Mouse (Mus musculus) limb, embryonic 14.5 days (tissue): Measurements from ENCODE around the gene Tnfrsf1b. TPM values are rescaled to one million over a fixed set of nuclear protein-coding genes. Genes with fewer than 3 reads are reported as not detected.

Source experiments
- ATAC-seq: fragments of 200-750 bp; cut with Nextera tagmentation; 2 replicates; pipeline ENCODE4 v1.8.0; 2017; ENCODE audit warnings: low read depth, moderate number of reproducible peaks, moderate TSS enrichment; ENCODE audit not compliant: low FRiP score
- DNase-seq: peaks from one replicate; pipeline ENCODE4 v3.0.0-alpha.2; 2015; ENCODE audit warnings: low spot score
- H3K27ac ChIP-seq: fragments of 300-500 bp; sonication (generic); replicated peaks from 2 replicates; pipeline ENCODE4 v1.5.1; 2014; ENCODE audit warnings: low read depth, mild to moderate bottlenecking, low read length, moderate library complexity, mixed read lengths
- H3K27me3 ChIP-seq: fragments of 300-500 bp; sonication (generic); 2 replicates; pipeline ENCODE4 v1.6.1; 2014; ENCODE audit warnings: low read length, mixed read lengths; ENCODE audit not compliant: control insufficient read depth, insufficient read depth
- H3K36me3 ChIP-seq: fragments of 300-500 bp; sonication (generic); 2 replicates; pipeline ENCODE4 v1.6.1; 2014; ENCODE audit warnings: mild to moderate bottlenecking, low read length, moderate library complexity, mixed read lengths; ENCODE audit not compliant: control insufficient read depth, insufficient read depth
- H3K4me1 ChIP-seq: fragments of 300-500 bp; sonication (generic); 2 replicates; pipeline ENCODE4 v1.6.1; 2014; ENCODE audit warnings: antibody characterized with exemption, low read length, mixed read lengths; ENCODE audit not compliant: control insufficient read depth, insufficient read depth
- H3K4me2 ChIP-seq: fragments of 300-500 bp; sonication (generic); replicated peaks from 2 replicates; pipeline ENCODE4 v1.6.1; 2014; ENCODE audit warnings: low read depth, mild to moderate bottlenecking, low read length, moderate library complexity; ENCODE audit not compliant: severe bottlenecking
- H3K4me3 ChIP-seq: fragments of 300-500 bp; sonication (generic); replicated peaks from 2 replicates; pipeline ENCODE4 v1.5.1; 2014; ENCODE audit warnings: low read length
- H3K9ac ChIP-seq: fragments of 300-500 bp; sonication (generic); 2 replicates; pipeline ENCODE4 v1.6.1; 2014; ENCODE audit warnings: mild to moderate bottlenecking, low read depth, low read length, moderate library complexity; ENCODE audit not compliant: severe bottlenecking
- H3K9me3 ChIP-seq: fragments of 300-500 bp; sonication (generic); 2 replicates; pipeline ENCODE4 v1.6.1; 2016; ENCODE audit warnings: low read length; ENCODE audit not compliant: control insufficient read depth
- POLR2A ChIP-seq: fragments of 200-500 bp; IDR thresholded peaks from 2 replicates; pipeline ENCODE4 v1.8.0; 2012; ENCODE audit warnings: inconsistent platforms, mild to moderate bottlenecking, moderate library complexity, borderline replicate concordance; ENCODE audit not compliant: insufficient read depth, insufficient read length; ENCODE audit errors: extremely low read depth
- WGBS: fragments of 180-500 bp; shearing (Covaris S2); extraction: QIAGEN DNeasy Blood & Tissue Kit; methylation state at CpG from one replicate; pipeline ENCODE4 v1.1.7; 2014; 5-methylcytosine and 5-hydroxymethylcytosine counted together
- polyA plus RNA-seq, 2 experiments: library from polyadenylated mRNA; depleted of rRNA in 1 of 2; stranded (reverse) in 1 of 2; unstranded in 1 of 2; fragments of >200 nt; fragmentation: Nextera tagmentation in 1 of 2; extraction: Ambion mirVana in 1 of 2; gene quantifications; 2 replicates each; pipeline versions ENCODE4 v1.2.1 to v1.2.3; 2012 to 2014

Tnfrsf1b gene
- polyA plus RNA-seq, 2 experiments = 3.5 to 3.9 TPM

DNA sequence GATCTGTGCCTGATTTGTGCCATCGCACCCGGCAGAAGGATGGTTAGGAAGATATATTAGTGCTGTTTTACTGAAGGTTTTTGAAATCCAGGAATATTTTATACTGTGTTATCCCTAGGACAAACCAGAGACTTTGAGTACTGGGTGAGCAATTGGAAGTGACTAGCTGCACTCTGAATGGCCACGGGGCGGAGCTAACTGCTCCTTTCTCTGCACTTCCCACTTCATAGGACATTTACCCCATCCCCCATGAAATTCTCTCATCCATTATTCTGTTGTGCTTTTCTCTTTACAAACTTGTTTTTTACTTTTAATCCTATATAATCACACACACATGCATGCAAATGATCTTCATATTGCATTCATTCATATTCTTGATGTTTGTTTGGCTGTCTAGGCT, 50.1 kb downstream of the Tnfrsf1b start:
- Histone ChIP-seq H3K27ac (no peak overlapping the region), H3K4me3 (no peak overlapping the region), H3K9me3 (no peaks in the 10 kb centered on the region), H3K4me1 (peaks cover 15% of the 10 kb centered on the region), H3K27me3 (no peaks in the 10 kb centered on the region), H3K36me3 (peaks cover 1% of the 10 kb centered on the region; the same call in 1 of the 2 replicates), H3K4me2 (no peak overlapping the region), H3K9ac (no peak overlapping the region)
- 87% methylated on average over 4 of the region's 4 CpGs for WGBS
- DNase-seq = no peak
- no peak for ATAC-seq
- no peak for TF ChIP-seq POLR2A

DNA sequence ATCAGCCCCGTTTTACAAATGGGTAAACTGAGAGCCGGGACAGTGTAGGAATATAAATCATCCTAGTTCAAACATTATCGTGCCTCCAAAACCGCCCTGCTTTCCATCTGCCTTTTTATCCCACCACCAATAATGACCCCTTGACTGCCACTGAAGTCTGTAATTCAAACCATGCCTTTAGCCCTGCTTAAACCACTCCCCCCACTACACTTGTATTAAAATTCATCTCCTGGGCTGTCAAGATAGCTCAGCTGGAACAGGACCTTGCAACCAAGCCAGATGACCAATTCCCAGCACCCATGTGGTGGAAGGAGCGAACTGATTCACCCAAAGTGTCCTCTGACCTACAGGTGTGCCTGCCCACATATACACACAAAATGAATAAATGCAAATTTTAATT, 51.5 kb downstream of the Tnfrsf1b start:
- peak; percentile 23 for ATAC-seq

DNA sequence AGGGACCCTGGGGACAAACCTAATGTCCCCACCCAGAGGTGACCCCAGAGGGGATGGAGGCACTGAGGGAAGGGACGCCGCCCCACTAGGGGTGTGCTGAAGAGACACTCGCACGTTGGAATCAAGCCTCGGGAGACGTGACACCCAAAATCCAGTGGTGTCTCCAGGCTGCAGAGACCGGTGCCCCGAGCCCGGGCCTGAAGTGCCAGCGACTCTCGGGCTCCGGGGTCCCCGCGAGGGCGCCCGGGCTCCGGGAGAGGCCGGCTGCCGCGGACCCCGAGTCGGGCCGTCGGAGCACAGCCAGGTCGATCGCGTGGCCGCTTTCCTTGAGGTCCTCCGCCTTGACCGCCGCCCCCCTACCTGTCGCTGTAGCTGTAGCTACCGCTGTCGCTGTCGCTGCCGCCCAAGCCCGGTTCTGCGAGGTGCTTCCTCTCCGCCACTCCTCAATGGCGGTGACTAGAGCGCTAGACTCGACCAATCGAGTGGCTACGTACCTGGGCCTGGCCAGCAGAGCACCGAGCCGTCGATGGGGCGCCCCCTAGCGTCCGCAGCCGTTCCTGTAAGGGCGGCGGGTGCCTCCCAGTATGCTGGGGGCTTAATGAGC, 52.0 kb downstream of the Tnfrsf1b start, which contains the start of gene Vps13d:
Vps13d (minus strand) TSS at position 447 of the 604 bp plus-strand sequence.
- Histone ChIP-seq H3K4me2 (peak within 1 kb of the TSS; percentile 75), H3K27me3 (no peaks in the 10 kb centered on the region), H3K27ac (peak within 1 kb of the TSS; percentile 74), H3K9me3 (no peaks in the 10 kb centered on the region), H3K4me1 (peaks cover 15% of the 10 kb centered on the region), H3K9ac (peak within 1 kb of the TSS; percentile 87), H3K4me3 (peak within 1 kb of the TSS; percentile 95), H3K36me3 (peaks cover 12% of the 10 kb centered on the region; the same call in 1 of the 2 replicates)
- DNase-seq = peak; percentile 94
- WGBS = 4% methylated on average over 38 of the region's 53 CpGs
- peak; percentile 74; the same call in 1 of the 2 replicates for TF ChIP-seq POLR2A
- peak; percentile 94 for ATAC-seq

More for the DNA sequence above, 51.5 kb downstream of the Tnfrsf1b start:
- H3K36me3 ChIP-seq = peaks cover 7% of the 10 kb centered on the region; the same call in 1 of the 2 replicates
- TF ChIP-seq POLR2A = no peak
- no peaks in the 10 kb centered on the region for H3K27me3 ChIP-seq
- H3K4me2 ChIP-seq = no peak overlapping the region; the same call in 1 of the 2 replicates
- peak overlapping the region; percentile 95 for H3K4me3 ChIP-seq
- no peak for DNase-seq
- peaks cover 15% of the 10 kb centered on the region for H3K4me1 ChIP-seq
- 19% methylated on average over 5 of the region's 5 CpGs for WGBS
- no peak overlapping the region for H3K9ac ChIP-seq
- H3K27ac ChIP-seq = no peak overlapping the region
- no peaks in the 10 kb centered on the region for H3K9me3 ChIP-seq

DNA sequence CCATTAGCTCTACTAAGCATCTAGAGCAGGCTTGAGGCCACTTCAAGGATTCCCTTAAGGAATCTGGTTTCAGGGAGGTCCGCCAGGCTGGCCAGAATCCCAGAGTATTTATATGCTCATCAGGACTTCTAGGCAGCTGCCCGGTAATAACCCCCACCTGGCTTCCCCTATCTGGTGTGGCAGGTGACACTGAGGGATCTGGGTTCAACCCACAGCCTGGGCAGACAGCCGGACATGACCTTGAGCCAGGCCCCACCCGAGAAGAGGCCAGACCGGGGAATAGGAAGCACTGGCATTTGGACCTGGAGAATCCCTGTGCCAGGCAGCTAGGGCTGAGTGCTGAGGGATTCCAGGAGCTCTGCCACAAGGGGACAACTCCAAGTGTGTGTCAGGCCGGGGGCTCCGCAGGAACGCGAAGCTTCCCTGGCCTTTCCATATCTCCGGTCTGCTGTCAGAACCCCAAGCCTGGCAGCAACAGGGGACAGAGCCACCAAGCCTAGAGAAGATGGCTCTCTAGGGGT, 52.6 kb downstream of the Tnfrsf1b start:
- Histone ChIP-seq H3K36me3 (peaks cover 14% of the 10 kb centered on the region; the same call in 1 of the 2 replicates), H3K27me3 (no peaks in the 10 kb centered on the region), H3K4me1 (peaks cover 15% of the 10 kb centered on the region), H3K4me3 (peak overlapping the region; percentile 95), H3K9me3 (no peaks in the 10 kb centered on the region), H3K9ac (peak overlapping the region; percentile 87), H3K27ac (peak overlapping the region; percentile 74), H3K4me2 (peak overlapping the region; percentile 75)
- DNase-seq = peak; percentile 72
- TF ChIP-seq POLR2A = no peak
- peak; percentile 38 for ATAC-seq
- WGBS = 0% methylated on average over 10 of the region's 10 CpGs

DNA sequence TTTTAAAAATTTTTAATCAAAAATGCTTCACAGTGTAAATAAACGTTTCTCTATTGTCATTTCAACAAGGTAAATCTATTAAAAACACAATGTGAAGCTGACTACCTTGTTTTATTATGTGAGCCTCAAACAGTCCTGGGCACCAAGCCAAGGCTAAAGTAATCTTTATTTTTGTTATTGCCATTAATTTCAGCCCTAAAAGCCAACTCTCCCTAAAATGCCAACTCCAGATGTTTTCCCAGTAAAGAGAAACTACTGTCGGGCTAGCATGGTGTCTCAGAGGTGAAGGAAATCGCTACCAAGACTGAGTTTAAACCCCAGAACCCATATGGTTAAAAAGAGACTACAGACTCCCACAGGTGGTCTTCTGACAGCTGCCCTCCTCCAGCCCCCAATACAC, 53.3 kb downstream of the Tnfrsf1b start:
- no peak for DNase-seq
- H3K4me2 ChIP-seq = peak overlapping the region; percentile 75
- ATAC-seq = no peak
- peaks cover 20% of the 10 kb centered on the region; the same call in 1 of the 2 replicates for H3K36me3 ChIP-seq
- H3K27ac ChIP-seq = no peak overlapping the region; the same call in 1 of the 2 replicates
- 16% methylated on average over 3 of the region's 3 CpGs for WGBS
- H3K9ac ChIP-seq = peak overlapping the region; percentile 87
- H3K9me3 ChIP-seq = no peaks in the 10 kb centered on the region
- no peaks in the 10 kb centered on the region for H3K27me3 ChIP-seq
- H3K4me3 ChIP-seq = peak overlapping the region; percentile 95
- peaks cover 15% of the 10 kb centered on the region for H3K4me1 ChIP-seq
- no peak for TF ChIP-seq POLR2A
